Mouse (Mus musculus) neural tube, embryonic 13.5 days (tissue): ENCODE data around the gene Ddx50. TPM values are rescaled to one million over a fixed set of nuclear protein-coding genes. Genes with fewer than 3 reads are reported as not detected.

Experiments used
- ATAC-seq: fragments of 200-750 bp; cut with Nextera tagmentation; 2 replicates; pipeline ENCODE4 v1.8.0; 2017; ENCODE audit warnings: low read depth, mild to moderate bottlenecking, moderate TSS enrichment, moderate library complexity
- H3K27ac ChIP-seq: fragments of 300-500 bp; sonication (generic); replicated peaks from 2 replicates; pipeline ENCODE4 v1.5.1; 2015; ENCODE audit warnings: moderate library complexity, mild to moderate bottlenecking, inconsistent platforms
- H3K27me3 ChIP-seq: fragments of 300-500 bp; sonication (generic); 2 replicates; pipeline ENCODE4 v1.6.1; 2015; ENCODE audit warnings: mild to moderate bottlenecking, inconsistent platforms
- H3K36me3 ChIP-seq: fragments of 300-500 bp; sonication (generic); 2 replicates; pipeline ENCODE4 v1.6.1; 2015; ENCODE audit warnings: mild to moderate bottlenecking, inconsistent platforms
- H3K4me1 ChIP-seq: fragments of 300-500 bp; sonication (generic); replicated peaks from 2 replicates; pipeline ENCODE4 v1.6.1; 2015; ENCODE audit warnings: inconsistent platforms
- H3K4me2 ChIP-seq: fragments of 300-500 bp; sonication (generic); 2 replicates; pipeline ENCODE4 v1.6.1; 2015; ENCODE audit warnings: inconsistent platforms, mild to moderate bottlenecking, moderate library complexity
- H3K4me3 ChIP-seq: fragments of 300-500 bp; sonication (generic); 2 replicates; pipeline ENCODE4 v1.5.1; 2015; ENCODE audit warnings: mild to moderate bottlenecking, inconsistent platforms
- H3K9ac ChIP-seq: fragments of 300-500 bp; sonication (generic); 2 replicates; pipeline ENCODE4 v1.6.1; 2015; ENCODE audit warnings: moderate library complexity, mild to moderate bottlenecking, inconsistent platforms
- H3K9me3 ChIP-seq: fragments of 300-500 bp; sonication (generic); 2 replicates; pipeline ENCODE4 v1.6.1; 2016; ENCODE audit warnings: inconsistent platforms
- WGBS: fragments of 180-500 bp; shearing (Covaris S2); methylation state at CpG from one replicate; pipeline ENCODE4 v1.1.7; 2015; 5-methylcytosine and 5-hydroxymethylcytosine counted together
- microRNA-seq: library from miRNA; unstranded; fragments of <30 nt; microRNA quantifications from one replicate; pipeline ENCODE4, GENCODE M21; 2016
- polyA plus RNA-seq: library from polyadenylated mRNA; unstranded; fragments of >200 nt; fragmentation: Nextera tagmentation; extraction: Ambion mirVana; gene quantifications from 2 replicates; pipeline ENCODE4 v1.2.1, GENCODE M21; 2015

Ddx50 gene
- polyA plus RNA-seq, 1 experiment from 2014 or later: 88.3 TPM

GRCm38 (mm10) chr10:62568861-62569260 lies 82.2 kb downstream of the Ddx50 start:
- ATAC-seq: no peak
- Histone ChIP-seq H3K4me3 (no peak overlapping the region), H3K9ac (no peak overlapping the region), H3K4me2 (no peak overlapping the region), H3K9me3 (no peaks in the 10 kb centered on the region), H3K27ac (no peak overlapping the region), H3K27me3 (no peaks in the 10 kb centered on the region), H3K36me3 (peaks cover 92% of the 10 kb centered on the region), H3K4me1 (no peaks in the 10 kb centered on the region)
- 88% methylated on average over 4 of the region's 4 CpGs for WGBS

Small RNA genes lying within 50 kb of the gene (microRNA-seq; reads per million reads assigned to microRNA genes)
- gene Mir7215: not detected

Other genes with a start within 250 kb of the Ddx50 start
- 0.43 and 0.45 TPM in 2 replicates for gene Hkdc1, start 228.7 kb downstream of the Ddx50 start, polyA plus RNA-seq
- gene 4930507D05Rik, start 201.7 kb downstream of the Ddx50 start, polyA plus RNA-seq: 1.6 and 1.8 TPM in 2 replicates
- gene Supv3l1, start 201.5 kb downstream of the Ddx50 start, polyA plus RNA-seq: 20.5 and 21.6 TPM in 2 replicates
- 67.0 and 69.0 TPM in 2 replicates for gene Vps26a, start 164.4 kb downstream of the Ddx50 start, polyA plus RNA-seq
- gene Srgn, start 123.8 kb downstream of the Ddx50 start, polyA plus RNA-seq: 8.3 TPM in 2 replicates
- gene Kif1bp, start 72.8 kb downstream of the Ddx50 start, polyA plus RNA-seq: 73.1 and 77.1 TPM in 2 replicates
- 14.9 and 17.1 TPM in 2 replicates for gene Ddx21, start 48.9 kb downstream of the Ddx50 start, polyA plus RNA-seq
- gene Stox1, start 74.9 kb upstream of the Ddx50 start, polyA plus RNA-seq: 2.2 and 3.3 TPM in 2 replicates
- gene Ccar1, start 141.1 kb upstream of the Ddx50 start, polyA plus RNA-seq: 102 and 116 TPM in 2 replicates